Mouse (Mus musculus) urinary bladder, postnatal 0 days (tissue): Measurements from ENCODE around the gene Olfr1389. TPM values are rescaled to one million over a fixed set of nuclear protein-coding genes. Genes with fewer than 3 reads are reported as not detected.

ENCODE experiments used
- polyA plus RNA-seq: library from polyadenylated mRNA; unstranded; fragments of >200 nt; fragmentation: Nextera tagmentation; extraction: Ambion mirVana; gene quantifications from 2 replicates; pipeline ENCODE4 v1.2.1, GENCODE M21; 2015

Gene Olfr1389
- not detected in 2 replicates for polyA plus RNA-seq

DNA sequence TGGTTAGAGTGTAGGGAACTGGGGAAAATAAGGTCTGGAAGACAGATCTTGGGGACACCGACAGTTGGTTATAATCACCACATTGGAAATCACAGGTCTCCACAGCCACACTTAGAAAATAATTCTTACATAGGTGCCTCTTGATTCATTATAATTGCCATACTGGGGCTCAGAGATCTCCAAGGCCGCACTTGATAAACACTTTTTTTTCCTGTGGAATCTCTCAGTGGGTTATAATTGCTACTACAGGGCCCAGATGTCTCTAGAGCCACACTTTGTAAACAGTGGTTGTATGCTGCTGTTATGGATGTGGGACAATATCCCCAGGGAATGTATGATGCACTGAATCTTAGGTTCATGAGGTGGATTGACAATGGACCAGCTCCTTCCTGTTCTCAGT lies at the start of gene Olfr1389:
Gene Olfr1389 (plus strand): TSS at position 301 of the 400 bp plus-strand sequence.

GRCm38 (mm10) chr11:49436411-49436810 lies 13.5 kb downstream of the Olfr1389 start, which contains the start of gene Olfr1388:
Gene Olfr1388, plus strand, starts transcription at chr11:49436624.

DNA sequence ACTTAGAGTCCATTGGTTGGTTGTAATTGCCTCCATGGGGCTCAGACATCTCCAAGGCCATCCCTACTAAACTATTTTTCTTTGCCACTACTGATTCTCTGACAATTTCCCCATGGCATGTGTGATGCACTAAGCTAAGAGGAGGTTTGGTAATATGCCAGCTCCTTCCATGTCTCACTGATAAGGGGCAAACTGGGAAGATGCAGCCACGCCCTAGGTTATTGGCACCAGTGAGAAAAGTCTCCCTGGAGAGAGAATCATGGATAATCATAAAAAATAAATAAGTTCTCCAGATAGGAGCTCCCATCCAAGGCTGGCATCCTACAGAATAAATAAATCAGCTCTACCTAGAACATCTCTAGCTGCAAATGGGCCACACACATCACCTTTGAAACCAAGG lies 32.2 kb downstream of the Olfr1389 start, which contains the start of gene Olfr1387:
Gene Olfr1387 (plus strand): TSS at position 301 of the 400 bp plus-strand sequence.

GRCm38 (mm10) chr11:49464746-49465145 lies 41.9 kb downstream of the Olfr1389 start, which contains the start of gene Olfr1386:
Gene Olfr1386, plus strand, starts transcription at chr11:49465046.

Other genes with a start within 250 kb of the Olfr1389 start
- 0.57 TPM in 2 replicates for gene Btnl9, start 235.9 kb upstream of the Olfr1389 start, polyA plus RNA-seq
- 15.2 and 16.7 TPM in 2 replicates for gene Zfp62, start 219.8 kb upstream of the Olfr1389 start, polyA plus RNA-seq
- gene Mgat1, start 178.9 kb upstream of the Olfr1389 start, polyA plus RNA-seq = 47.9 and 52.0 TPM in 2 replicates
- not detected in 2 replicates for gene Olfr1393, start 144.8 kb upstream of the Olfr1389 start, polyA plus RNA-seq
- not detected in 2 replicates for gene Olfr1392, start 137.8 kb upstream of the Olfr1389 start, polyA plus RNA-seq
- gene Olfr10, start 118.3 kb upstream of the Olfr1389 start, polyA plus RNA-seq = not detected in 2 replicates
- not detected in 2 replicates for gene Olfr1391, start 100.3 kb upstream of the Olfr1389 start, polyA plus RNA-seq
- gene Olfr1390, start 87.9 kb upstream of the Olfr1389 start, polyA plus RNA-seq = not detected in 2 replicates
- gene Olfr1388, start 13.6 kb downstream of the Olfr1389 start, polyA plus RNA-seq = not detected in 2 replicates
- not detected in 2 replicates for gene Olfr1387, start 32.3 kb downstream of the Olfr1389 start, polyA plus RNA-seq
- gene Olfr1386, start 42.0 kb downstream of the Olfr1389 start, polyA plus RNA-seq = not detected in 2 replicates
- not detected in 2 replicates for gene Olfr1385, start 66.0 kb downstream of the Olfr1389 start, polyA plus RNA-seq
- not detected in 2 replicates for gene Olfr1384, start 83.7 kb downstream of the Olfr1389 start, polyA plus RNA-seq
- gene Olfr1383, start 96.6 kb downstream of the Olfr1389 start, polyA plus RNA-seq = not detected in 2 replicates
- not detected in 2 replicates for gene Olfr1382, start 105.2 kb downstream of the Olfr1389 start, polyA plus RNA-seq
- gene Olfr1381, start 120.4 kb downstream of the Olfr1389 start, polyA plus RNA-seq = not detected in 2 replicates
- not detected in 2 replicates for gene Olfr1380, start 133.8 kb downstream of the Olfr1389 start, polyA plus RNA-seq
- gene Flt4, start 186.2 kb downstream of the Olfr1389 start, polyA plus RNA-seq = 1.0 and 1.1 TPM in 2 replicates
- gene Scgb3a1, start 240.5 kb downstream of the Olfr1389 start, polyA plus RNA-seq = 0.48 TPM in 1 of 2 replicates, not detected in the other